Mouse (Mus musculus) cerebellum, postnatal 4 days (tissue): ENCODE measurements at regions not wholly inside any gene's neighbourhood (a gene's known extent, or its start where the extent isn't known, plus 50 kb on each side); places are given as distances from the start of the nearest gene placed in this dataset.

Experiments
- DNase-seq, 2 experiments: peaks; one replicate each; pipeline ENCODE4 v3.0.0; 2022; ENCODE audit warnings: low spot score in 2 of 2, mixed read lengths in 1 of 2

DNA sequence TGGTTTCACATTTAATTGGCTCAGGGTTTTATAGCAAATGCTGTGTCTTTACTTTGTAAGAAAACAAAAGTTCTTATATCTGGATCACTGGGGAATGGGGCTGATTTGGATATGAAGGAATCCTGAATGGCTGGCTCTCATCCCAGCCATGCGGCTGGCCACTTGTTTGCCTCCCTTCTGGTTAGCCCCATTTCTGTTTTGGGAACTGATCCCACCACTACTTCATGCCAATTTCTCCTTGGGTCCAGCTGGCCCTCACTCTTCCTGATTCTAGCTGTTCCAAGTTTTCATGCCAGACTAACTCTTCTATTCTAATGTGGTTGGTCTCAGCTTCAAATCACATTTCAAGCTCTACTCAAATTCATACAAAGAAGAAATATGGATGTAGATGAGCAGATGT is 5319.6 kb downstream of the 9330182O14Rik start:
- DNase-seq, result peak in 1 of 2 experiments; percentile 70

- DNase-seq, result no peak
These were observed 5336.3 kb downstream of the 9330182O14Rik start for GRCm38 (mm10) chr15:45470425-45470824.

GRCm38 (mm10) chr15:45473191-45473590 is 5339.0 kb downstream of the 9330182O14Rik start:
- no peak for DNase-seq

DNA sequence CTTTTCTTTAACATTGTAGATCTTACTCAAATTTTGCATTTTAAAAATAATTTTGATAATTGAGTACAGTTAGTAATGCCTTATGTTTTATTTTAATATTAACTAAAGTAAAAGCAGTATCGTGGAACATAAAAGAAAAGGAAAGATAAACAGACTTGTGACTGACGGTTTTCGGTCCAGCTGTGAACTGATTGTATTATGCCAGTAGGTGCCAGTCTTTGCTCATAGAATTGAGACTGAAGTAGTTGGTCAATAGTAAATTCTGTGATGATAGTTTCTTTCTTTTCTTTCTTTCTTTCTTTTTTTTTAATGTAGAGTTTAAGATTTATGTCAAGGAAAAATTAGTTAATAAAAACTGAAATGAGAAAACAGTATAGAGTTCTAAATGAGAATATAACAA is 5376.1 kb downstream of the 9330182O14Rik start:
- DNase-seq, result no peak
